Mouse (Mus musculus) A20 (cell line): ENCODE results near the gene Tfip11.

Experiments
- DNase-seq: peaks from one replicate; pipeline ENCODE4 v3.0.0-alpha.2; 2011; ENCODE audit warnings: low read depth, low spot score

Gene Tfip11

DNA sequence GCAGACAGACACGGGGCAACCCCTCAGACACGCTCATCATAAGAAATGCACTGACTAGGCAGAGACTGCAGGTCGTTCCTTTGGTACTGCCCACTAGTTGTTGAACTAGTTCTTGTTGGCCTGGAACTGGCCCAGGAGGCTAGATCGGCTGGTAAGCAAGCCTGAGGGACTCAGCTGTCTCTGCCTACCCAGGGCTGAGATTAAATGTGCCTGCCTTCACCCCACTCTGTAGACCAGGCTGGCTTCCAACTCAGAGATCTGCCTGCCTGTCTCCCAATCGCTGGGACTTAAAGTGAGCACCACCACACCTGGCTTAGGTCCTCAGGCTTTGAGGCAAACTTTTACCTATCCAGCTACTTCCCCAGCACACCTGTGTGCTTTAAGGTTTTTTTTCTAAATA, 5.8 kb upstream of the Tfip11 start:
- no peak for DNase-seq

DNA sequence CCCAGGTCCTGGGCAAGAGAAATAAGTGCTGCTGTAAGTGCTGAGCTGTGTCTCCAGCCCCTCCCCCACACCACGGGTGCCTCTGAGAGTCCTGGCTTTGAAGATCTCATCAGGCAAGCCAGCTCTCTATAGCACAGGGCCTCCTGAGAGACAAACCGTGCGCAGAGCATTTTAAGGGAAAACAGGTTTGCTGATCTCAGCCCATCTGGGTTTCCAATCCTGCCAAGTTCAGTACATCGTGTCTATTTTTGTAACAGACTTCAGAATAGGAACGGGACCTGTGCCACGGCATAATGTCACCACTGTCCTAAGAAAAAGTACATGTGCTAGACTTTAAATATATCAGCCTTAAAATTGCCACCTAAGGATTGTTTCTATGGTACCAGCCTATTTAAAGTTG, 5.2 kb upstream of the Tfip11 start:
- no peak for DNase-seq

DNA sequence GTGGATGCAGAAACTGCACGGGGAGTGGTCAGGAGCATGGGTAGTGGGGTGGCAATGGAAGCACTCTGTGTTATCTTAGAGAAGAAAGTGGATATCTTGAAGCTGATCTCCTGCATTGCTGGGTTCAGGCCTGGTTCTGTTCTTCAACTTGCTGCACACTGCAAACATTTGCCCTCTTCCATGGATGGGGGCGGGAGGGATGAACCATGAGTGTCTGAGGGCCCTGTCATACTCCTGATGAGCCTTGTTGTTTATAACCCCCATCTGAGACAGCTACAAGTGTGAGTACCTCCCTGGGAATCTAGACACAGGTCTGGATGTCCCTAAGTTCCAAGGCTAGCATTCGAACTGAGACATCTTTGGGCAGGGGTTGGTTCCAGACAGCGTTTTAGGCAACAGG, 4.8 kb upstream of the Tfip11 start:
- no peak for DNase-seq

DNA sequence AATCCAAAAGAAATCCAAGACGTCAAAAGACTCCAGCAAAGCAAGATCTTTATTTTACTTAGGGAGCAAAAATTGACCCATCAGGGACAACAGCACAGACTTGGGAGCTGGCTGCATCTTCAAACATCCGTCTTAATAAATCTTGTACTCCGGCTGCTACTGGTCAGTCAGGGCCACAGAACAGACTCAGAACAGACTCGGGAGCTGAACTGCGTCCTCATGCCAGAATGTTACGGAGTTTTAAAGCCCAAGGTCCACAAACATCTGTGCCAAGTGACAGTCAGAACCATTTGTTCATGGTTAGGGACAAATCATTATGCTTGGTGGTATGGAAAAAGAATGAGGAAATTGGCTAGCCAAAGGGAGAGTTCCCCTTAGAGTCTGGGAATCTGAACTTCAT, 2.9 kb upstream of the Tfip11 start:
- DNase-seq = no peak

DNA sequence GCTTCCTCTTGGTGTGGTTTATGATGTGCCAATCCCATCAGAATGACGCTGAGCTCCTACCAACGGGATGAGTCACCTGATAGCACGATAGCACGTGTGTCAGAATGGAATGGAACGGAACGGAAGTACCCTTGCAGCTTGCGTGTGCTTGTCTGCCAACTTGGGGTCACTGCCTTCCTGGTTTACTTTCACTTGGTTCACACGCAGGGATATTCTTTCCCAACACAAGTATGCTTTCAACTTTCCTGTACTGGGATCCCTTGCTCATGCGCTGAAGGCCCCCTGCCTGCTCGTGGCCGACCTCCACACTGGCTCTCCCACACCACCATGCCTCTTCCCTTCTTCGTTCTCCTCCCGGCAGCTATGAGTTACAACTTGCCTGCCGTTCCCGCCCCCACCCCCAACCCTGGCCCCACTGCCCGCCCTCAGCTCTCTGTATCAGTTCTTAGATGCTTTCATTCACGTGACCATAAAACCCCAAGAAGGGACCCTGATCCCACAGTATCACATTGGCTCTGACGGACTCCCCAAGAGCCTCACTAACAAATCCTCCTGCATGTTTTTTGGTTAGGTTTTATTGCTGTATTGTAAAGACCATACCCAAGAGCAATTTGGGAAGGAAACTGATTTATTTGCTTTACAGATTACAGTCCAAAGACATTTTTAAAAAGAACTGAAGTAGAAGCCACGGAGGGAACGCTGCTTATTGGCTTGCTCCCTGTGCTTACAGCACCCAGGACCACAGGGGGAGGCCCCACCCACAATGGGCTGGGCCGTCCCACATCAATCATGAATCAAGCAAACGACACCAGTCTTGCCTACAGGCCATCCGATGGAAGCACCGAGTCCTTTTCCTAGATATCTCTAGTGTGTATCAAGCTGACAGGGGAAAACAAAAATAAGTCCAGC, 1.3 kb upstream of the Tfip11 start:
- DNase-seq = peak; percentile 80

DNA sequence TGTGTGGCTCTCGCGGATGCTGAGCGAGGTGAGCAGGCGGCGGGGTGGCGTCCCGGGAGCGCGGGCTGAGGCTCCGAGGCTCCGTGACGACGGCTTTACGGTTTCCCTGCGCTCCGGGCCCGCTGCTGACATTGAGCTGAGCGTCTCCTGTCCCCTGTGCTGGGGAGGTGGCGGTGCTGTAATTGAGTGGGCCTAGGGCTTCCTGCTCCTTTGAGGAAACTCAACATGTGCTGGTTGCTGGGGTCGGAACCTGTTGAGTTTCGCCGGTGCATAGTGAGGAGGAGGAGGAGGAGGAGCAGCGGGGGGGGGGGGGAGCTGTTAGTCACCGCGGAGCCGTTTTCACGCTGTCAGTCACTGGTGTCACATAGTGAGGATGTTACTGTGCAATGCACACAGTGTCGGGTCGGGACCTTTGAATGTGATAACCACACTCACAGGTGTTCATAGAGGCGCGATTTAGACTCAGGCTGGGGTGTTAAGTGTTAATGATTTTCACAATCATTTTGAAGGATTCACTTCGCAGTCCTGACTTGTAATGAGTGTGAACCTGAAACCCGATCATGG, 370 bp downstream of the Tfip11 start:
- no peak for DNase-seq

DNA sequence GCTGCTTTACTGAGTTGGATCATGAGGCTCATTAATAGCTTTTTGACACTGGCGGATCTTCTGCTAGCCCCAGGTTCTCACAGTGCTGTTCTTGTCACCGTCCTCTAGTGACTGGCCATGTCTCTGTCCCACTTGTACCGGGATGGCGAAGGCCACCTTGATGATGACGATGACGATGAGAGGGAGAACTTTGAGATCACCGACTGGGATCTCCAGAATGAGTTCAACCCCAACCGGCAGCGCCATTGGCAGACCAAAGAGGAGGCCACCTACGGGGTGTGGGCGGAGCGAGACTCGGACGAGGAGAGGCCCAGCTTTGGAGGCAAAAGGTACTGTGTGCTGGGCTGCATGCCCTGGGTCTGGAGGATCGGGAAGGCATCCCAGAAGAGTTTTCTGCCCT, 1.7 kb downstream of the Tfip11 start:
- DNase-seq = no peak

DNA sequence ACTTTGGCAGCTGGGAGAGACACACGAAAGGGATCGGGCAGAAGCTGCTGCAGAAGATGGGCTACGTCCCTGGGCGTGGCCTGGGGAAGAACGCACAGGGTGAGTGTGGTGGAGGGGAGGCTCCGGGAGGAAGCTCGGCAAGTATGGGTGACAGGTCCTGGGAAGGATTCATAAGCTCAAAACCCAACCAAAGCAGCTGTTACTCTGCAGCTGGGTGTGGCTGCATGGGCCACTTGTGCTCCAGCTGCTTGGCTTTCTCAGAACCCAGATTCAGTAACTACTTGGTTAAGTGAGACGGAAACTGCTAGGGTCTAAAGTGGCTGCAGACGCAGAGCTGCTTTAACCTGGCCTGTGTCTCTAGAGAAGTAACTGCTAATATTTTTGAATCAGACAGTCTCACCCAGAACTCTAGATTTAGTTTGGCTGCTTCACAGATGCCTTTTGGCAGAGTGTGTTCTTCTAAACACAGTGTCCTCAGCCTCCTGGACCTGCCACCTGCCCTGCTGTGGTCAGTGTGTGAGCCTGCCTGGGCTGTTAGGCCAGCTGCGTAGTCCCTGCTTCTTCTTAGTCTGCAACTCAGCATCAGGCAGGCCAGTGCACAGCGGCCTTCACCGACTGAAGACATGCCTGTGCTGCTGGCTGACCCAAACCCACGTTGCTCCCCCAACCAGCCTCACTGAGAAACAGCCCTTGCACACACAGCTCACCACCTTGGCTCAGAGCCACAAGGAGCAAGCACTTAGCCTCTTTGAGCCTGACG, 3.8 kb downstream of the Tfip11 start:
- no peak for DNase-seq

DNA sequence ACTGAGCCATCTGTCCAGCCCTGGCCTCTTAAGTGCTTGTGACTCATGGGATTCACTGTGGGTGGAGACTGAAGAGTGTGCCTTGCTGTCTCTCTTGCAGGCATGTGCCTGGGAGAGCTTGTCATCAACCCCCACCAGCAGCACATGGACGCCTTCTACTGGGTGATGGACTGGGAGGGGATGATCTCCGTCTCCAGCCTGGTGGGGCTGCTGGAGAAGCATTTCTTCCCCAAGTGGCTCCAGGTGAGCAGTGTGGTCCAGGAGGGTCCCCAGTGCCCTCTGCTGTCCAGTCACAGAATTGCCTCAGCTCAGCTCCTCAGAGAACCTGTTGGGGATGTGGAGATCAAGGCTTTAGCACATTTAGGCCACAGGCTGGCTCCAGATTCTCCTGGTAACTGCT, 9.3 kb downstream of the Tfip11 start:
- peak; percentile 54 for DNase-seq

DNA sequence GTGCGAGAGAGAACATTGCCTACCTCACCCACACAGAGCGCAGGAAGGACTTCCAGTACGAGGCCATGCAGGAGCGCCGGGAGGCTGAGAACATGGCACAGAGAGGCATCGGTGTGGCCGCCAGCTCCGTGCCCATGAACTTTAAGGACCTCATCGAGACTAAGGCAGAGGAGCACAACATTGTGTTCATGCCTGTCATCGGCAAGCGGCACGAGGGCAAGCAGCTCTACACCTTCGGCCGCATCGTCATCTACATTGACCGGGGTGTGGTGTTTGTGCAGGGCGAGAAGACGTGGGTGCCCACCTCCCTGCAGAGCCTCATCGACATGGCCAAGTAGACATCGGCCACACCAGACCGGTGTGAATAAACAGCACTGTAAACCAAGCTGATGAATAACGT, 10.8 kb downstream of the Tfip11 start:
- DNase-seq = no peak

DNA sequence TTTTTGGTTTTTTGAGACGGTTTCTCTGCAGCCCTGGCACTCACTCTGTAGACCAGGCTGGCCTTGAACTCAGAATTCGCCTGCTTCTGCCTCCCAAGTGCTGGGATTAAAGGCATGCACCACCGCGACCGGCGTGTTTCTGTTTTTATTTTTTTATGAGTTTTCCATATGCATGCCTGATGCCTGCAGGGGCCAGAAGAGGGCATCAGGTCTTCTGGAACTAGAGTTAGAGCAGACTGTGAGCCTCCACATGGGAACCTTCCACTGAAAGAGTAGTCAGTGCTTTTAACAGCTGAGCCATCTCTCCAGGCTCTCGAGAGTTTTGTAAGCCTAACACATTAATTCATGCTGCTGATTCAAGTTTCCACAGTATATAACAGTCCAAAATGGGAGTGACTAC, 13.1 kb downstream of the Tfip11 start:
- no peak for DNase-seq

DNA sequence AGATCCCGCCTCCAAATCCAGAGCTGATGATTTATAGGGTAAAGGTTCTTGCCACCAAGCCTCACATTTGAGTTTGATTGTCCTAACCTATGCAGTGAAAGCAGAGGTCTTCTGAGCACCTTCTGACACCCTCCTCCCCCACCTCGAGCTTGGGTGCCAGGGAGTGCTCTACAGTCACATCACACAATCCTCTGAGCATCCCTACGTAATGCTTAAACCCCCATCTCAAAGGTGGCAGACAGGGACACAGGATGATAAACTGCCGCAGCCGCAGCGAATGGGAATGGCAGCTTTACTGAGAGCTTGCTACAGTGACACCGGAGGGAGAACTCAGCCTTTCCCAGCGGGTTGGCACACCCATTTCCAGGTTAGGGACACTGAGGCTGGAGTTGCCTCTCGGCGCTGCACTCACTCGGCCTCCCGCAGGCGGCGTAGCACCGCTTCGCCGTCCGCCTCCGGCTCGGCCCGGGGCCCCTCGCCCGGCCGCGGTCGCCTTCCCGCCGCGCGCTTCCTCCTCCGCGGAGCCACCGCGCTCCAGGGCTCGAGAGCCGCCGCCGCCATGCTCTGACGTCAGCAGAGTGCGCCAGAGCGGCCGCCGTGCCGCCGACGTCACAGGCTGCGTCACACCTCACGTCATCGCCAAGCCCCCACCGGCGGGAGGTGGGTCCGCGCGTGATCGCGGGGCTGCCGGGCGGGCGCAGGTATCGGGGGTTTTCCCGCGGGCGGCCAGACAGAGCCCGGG, 16.5 kb downstream of the Tfip11 start, which contains the start of the genes Srrd and Hps4:
Gene Srrd (minus strand): TSS at position 578 of the 742 bp plus-strand sequence.
Gene Hps4 (plus strand): TSS at position 621 of the 742 bp plus-strand sequence.
- DNase-seq = peak; percentile 87

DNA sequence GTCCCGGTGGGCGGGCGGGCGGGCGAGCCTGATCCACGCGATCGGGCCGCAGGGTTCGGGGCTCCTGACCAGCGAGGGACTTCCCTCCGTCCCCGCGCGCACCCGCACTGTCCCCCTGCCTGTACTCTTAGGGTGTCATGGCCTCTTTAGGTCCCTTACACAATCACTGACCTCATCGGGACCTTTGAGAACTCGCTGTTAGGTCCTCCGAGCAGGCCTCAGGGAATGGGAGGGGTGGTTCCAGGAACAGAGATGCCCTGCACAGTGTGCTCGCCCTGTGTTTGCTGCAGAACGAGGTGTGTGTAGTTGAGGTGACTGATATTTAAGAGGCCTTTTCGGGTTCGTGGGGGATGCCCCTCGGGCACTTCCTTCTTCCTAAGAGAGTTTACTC, 17.0 kb downstream of the Tfip11 start:
- peak; percentile 77 for DNase-seq

DNA sequence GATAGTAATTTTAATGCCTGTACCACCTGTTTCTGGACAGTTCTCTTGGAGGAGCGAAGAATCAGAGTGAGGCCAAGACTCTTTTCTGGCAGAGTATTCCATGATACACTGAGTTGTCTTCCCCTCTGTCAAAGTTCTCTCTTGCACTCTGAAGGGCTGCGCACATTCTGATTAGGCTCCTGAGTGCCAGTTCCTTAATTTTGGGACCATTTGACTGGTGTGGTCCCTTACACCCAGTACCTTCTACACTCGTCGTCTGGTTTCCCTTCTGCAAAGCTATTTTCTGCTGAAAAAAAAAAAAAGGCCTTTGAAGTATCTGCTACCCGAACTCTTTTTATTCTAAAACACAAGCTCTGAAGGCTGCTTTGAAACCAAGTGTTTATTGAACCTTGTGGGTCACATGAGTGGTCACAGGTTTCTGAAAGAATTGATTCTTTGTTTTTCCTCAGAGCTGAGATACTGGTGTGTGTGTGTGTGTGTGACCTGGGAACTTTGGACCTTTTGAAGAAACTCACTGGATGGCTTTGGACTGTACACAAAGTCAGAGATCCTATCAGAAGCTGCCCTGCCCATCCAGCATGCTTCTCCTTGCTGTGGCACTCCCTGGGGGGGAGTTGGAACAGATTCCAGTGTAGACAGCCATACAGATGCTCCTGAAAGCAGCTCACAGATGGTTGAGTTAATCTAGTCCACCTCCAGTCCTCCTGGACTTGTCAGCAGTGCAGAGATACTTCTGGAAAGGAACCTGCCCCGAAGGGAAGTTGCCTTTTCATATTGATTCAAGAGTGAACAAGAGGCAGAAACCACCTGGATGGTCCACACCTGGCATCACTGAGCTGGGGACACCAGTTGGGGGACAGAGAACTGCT, 18.2 kb downstream of the Tfip11 start:
- peak; percentile 80 for DNase-seq

DNA sequence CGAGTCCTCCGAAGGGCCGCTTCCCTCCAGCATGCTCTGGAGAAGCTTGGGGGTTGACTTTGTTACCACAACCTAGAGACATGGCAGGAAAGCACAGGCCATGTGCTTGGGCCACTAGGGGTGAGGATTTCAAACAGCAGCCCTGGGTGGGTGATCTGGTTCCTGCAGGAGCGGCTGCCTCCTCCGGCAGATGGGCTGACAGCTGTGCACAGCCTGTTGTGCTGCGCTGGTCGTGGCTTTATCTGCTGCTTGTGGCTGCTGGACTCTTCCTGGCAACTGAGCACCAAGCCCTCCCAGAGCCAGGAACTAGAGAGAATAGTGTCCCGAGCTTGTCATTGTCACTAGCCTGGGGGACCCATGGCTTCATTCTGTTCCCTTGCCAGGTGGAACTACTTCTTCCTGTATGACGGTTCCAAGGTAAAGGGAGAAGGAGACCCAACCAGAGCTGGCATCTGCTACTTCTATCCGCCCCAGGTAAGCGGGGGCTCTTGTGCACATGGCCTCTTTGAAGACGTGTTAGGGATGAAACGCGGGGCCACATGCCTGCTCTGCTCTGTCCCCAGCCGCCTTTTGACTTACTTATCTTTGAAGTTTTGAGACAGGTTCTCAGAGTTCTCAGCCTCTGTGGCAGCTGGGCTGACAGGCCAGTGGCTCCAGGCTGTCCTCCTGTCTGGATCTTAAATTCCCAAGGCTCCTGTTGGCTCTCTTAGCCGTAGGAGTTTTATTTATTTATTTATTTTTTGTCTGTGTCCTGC, 20.2 kb downstream of the Tfip11 start:
- DNase-seq = no peak

DNA sequence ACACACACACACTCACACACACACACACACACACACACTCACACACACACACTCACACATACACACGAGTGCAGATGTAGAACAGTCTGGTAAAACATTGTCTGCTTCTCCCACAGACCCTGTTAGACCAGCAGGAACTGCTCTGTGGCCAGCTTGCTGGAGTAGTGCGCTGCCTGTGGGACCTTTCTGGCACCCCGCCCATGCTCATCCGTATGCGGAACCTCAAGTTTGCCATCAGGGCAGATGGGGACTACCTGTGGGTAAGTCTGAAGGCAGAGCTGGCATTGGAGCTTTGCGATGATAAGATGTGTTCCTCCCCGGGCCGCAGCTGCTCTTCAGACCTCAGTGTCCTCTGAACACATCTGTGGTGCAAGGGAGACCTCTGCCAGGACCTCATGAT, 23.0 kb downstream of the Tfip11 start:
- DNase-seq = no peak

DNA sequence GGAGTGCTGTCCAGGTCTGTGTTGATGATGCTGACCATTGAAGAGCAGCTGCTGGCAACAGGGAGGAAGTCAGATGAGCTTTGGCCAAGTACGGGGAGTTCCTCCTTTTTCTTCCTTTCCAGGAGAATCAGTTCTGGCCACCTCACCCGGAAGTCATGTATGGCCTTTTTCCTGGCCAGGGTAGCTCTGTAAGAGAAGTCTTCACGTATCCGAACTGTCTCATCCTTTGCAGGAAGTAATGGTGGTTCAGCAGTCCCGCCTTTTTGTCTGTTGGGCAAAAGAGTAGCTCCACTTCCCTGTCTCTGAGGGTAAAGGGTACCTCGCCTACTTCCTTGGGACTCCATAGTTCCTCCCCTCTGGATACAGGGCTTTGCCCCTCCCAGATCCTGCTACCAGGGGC, 29.3 kb downstream of the Tfip11 start:
- no peak for DNase-seq

DNA sequence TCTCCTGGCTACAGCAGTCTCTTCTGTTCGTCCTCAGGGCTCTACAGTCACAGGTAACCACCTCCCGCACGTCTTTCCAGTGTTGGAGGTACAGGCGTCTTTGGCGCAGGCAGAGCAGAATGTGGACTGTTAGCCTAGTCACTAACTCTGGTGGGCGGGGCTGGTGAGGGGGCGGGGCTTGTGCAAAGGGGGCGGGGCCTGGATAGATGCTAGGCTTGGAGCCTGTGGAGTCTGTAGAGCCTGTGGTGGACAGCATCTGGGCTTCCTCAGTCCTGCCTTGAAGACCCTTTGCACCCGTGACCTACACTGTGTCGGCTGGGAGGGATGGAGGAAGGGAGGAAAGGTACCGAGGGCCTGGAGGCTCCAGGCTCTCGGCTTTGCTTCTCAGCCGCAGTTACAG, 29.8 kb downstream of the Tfip11 start, which contains the start of gene Gm6583:
Gene Gm6583 (minus strand): TSS at position 124 of the 400 bp plus-strand sequence.
- DNase-seq = no peak

DNA sequence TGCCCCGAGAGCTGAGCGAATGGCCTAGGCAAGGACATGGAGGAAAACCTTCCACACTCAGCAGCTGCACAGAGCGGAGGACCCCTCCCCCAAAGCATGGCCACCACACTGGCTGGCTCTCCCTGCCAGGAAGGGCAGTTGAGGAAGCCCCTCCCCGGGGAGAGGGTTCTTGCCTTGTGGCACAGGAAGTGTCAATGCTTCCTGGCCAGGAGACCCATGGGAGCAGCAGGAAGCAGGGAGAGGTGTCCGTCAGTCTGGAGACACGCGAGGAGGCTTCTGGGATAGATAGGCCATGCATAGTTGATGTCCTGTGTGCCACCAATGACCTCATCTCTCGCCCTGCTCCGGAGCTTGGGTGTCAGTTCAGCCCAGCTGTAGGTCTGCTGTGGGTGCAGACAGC, 30.2 kb downstream of the Tfip11 start:
- DNase-seq = no peak

DNA sequence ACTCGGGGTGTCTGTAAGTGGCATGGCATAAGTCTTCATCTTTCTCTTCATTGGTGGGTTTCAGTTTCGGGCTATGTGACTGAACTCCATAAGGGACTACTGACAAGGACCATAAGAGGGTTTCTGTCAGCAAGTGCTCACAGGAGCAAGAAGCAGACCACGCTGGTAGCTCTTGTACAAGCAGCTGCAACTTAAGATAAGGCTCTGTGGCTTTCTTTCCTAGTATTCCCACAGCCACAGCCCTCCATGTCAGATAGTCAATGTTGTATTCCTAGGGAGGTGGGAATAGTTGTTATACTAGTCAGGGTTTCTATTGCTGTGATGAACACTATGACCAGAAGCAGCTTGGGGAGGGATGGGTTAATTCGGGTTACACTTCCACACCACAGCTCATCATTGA, 33.4 kb downstream of the Tfip11 start:
- DNase-seq = no peak
